Mouse (Mus musculus): ENCODE data around the gene Rab3ip. TPM values are rescaled to one million over a fixed set of nuclear protein-coding genes. Genes with fewer than 3 reads are reported as not detected.
A peak's percentile ranks its signal among the peaks of the same experiment; 100 is the strongest.

The Rab3ip gene
- polyA plus RNA-seq (2011; ENCODE audit: insufficient read depth, insufficient read length, low replicate concordance, missing spikeins): 8.9 and 10.7 TPM in 2 replicates

DNA sequence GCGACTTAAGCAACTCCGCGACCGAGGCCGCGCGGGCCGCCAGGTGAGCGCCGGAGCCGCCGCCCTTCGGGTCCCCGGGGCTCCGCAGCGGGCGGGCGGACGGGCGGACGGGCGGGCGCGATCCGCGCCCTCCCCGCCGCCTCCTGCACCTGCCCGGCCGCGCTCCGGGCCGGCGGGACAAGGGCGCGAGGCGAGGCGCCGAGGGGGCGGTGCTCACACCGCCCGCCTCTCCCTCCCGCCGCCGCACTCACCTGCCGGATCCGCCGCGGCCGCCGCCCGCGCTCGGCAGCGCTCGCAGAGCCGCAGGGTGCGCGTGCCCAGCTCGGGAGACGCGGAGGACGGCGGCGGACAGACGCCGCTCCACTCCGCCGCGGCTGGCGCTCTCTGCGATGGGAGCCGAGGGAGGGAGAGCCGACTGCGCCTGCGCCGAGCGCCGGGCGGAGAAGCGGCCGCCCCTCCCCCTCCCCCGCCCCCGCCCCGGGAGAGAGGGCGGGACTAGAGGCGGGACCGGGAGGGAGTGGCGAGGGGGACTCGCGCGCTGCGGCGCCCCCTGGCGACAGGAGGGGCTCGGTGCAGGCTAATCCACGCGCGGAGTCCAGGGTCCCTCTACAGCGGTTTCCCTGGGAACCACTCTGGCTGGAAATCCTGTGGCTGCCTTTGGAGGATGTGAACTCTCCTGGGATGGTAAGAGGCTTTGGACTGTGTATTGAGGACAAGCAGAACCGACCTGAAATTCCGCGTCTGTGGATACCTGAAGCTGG lies at the start of gene Rab3ip:
TSS of gene Rab3ip (minus strand) at position 761 of the 761 bp plus-strand sequence.
- TF ChIP-seq POLR2A (IDR thresholded peaks at IDR 0.05; ENCODE audit: borderline replicate concordance, control insufficient read depth, low read depth, low read length): peak; percentile 66; the same call in 1 of the 2 replicates
- peak; percentile 86 for TF ChIP-seq CTCF (IDR thresholded peaks at IDR 0.05; ENCODE audit: control insufficient read depth, insufficient read depth, low read length)
- Histone ChIP-seq H3K4me3 (replicated peaks; ENCODE audit: control insufficient read depth, low read depth, low read length) (peak within 1 kb of the TSS; percentile 92), H3K4me1 (ENCODE audit: control insufficient read depth, insufficient read depth, low read length) (no peaks in the 10 kb centered on the region; the same call in none of the 2 replicates), H3K27ac (ENCODE audit: control insufficient read depth, insufficient read depth, low read depth, low read length, poor library complexity) (peak within 1 kb of the TSS; percentile 98)
- WGBS: 1% methylated on average over 95 of the region's 103 CpGs

DNA sequence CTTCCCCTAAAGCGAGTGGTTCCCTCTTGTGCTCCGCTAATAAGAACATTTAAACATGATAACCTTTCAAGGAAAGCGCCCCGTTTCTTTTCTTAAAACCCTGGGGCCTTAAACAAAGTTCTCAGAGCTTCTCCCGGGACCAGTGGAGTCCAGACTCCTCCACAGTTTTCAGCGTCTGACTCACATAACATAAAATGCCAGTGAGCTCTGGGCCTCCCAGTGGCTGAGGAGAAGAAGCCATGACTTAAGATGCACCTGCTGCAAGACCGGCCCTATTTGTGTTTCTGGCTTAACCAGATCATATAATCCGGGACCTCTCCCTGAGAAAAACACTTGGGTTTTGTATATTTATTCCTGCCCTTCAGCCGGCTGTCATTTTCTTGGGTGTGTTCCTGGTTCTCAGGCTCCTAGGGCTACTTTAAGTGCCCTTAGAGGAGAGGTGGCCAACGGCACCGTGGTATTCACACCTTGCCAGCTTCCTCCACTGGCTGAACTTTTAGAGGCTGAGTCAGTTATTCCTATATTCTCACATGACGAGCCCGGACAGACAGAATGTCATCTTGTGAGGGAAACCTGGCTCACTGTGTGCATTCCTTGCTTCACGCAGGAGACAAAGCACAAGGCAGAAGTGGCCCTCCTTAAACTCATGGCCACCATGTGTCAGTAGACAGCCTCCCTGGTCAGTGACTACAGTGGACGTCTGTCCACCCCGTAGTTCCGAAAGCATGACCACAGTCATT lies 48.3 kb upstream of the Rab3ip start:
- H3K27ac ChIP-seq (ENCODE audit: control insufficient read depth, insufficient read depth, low read depth, low read length, poor library complexity): no peak overlapping the region
- WGBS: 87% methylated on average over 17 of the region's 17 CpGs
- no peak overlapping the region for H3K4me3 ChIP-seq (replicated peaks; ENCODE audit: control insufficient read depth, low read depth, low read length)
- no peaks in the 10 kb centered on the region for H3K4me1 ChIP-seq (ENCODE audit: control insufficient read depth, insufficient read depth, low read length)
- TF ChIP-seq POLR2A (IDR thresholded peaks at IDR 0.05; ENCODE audit: borderline replicate concordance, control insufficient read depth, low read depth, low read length) (no peak), CTCF (IDR thresholded peaks at IDR 0.05; ENCODE audit: control insufficient read depth, insufficient read depth, low read length) (no peak)

DNA sequence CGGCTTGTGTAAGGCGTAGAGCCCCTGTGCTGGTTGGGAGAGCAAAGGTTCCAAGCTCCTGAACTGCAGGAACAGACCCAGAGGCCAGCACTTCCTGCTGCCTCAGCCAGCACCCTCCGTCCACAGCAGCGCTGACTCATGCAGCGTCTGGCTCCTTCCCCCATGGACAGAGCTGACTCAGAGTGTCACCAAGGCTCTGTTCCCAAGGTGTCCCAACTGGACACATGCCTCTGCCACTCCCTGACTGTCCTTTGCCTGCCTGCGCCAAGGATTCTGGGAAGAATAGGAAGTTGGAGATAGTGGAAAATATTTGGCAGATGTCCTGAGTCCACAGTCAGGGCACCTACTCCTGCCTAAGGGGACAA lies 45.6 kb upstream of the Rab3ip start:
- 12% methylated on average over 6 of the region's 6 CpGs for WGBS
- Histone ChIP-seq H3K27ac (ENCODE audit: control insufficient read depth, insufficient read depth, low read depth, low read length, poor library complexity) (no peak overlapping the region), H3K4me3 (replicated peaks; ENCODE audit: control insufficient read depth, low read depth, low read length) (no peak overlapping the region), H3K4me1 (ENCODE audit: control insufficient read depth, insufficient read depth, low read length) (no peaks in the 10 kb centered on the region; the same call in 1 of the 2 replicates)
- no peak for TF ChIP-seq POLR2A (IDR thresholded peaks at IDR 0.05; ENCODE audit: borderline replicate concordance, control insufficient read depth, low read depth, low read length)
- no peak for TF ChIP-seq CTCF (IDR thresholded peaks at IDR 0.05; ENCODE audit: control insufficient read depth, insufficient read depth, low read length)

DNA sequence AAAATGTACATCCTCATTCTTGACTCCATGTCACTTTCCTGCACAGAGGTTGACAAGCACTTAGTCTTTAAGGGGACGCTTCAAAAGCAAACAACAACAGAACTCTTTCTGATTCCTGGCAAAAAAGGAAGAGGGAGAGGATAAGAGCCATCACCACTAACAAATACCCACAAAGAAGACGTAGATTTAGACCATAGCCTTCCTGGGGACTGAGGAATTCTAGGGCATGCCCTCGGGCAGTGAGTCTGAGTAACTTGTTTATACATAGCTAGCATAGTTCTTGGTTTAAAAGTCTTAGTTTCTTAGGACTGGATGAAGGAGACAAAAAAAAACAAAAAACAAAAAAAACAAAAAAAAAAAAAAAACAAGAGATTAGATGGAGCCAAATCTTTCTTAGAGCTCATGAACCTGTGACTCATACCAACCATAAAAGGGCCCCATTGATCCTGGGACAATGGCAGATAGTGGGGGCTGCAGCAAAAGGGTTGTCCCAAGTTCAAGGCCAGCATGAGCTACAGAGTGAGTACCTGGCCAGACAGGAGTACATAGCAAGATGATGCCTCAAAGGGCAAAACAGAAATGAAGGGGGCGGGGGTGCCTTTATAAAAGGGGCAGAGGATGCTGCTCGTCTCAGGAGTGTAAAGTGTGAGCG lies 45.1 kb upstream of the Rab3ip start:
- H3K4me3 ChIP-seq (replicated peaks; ENCODE audit: control insufficient read depth, low read depth, low read length): no peak overlapping the region
- H3K4me1 ChIP-seq (ENCODE audit: control insufficient read depth, insufficient read depth, low read length): no peaks in the 10 kb centered on the region; the same call in 1 of the 2 replicates
- WGBS: 44% methylated on average over 6 of the region's 6 CpGs
- H3K27ac ChIP-seq (ENCODE audit: control insufficient read depth, insufficient read depth, low read depth, low read length, poor library complexity): no peak overlapping the region
- TF ChIP-seq POLR2A (IDR thresholded peaks at IDR 0.05; ENCODE audit: borderline replicate concordance, control insufficient read depth, low read depth, low read length): no peak

DNA sequence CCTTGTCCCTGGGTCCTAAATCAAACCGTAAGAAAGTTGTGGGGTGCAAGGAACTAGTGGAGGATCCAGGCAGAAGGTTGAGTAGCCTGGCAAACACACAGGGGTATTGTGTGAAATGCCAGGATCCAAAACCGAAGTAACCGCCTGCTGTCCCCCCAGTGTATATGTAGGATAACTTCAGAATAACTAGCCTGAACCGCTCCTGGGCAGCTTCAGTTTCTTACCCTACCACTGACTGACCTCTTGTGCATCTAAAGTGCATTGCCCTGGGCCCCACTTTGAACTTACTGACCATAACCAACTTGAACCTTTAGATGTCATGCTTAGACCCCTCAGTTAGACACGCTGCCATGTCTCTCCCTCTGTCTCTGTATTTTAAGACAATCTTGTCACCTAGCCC lies 44.6 kb upstream of the Rab3ip start:
- TF ChIP-seq CTCF (IDR thresholded peaks at IDR 0.05; ENCODE audit: control insufficient read depth, insufficient read depth, low read length) (no peak), POLR2A (IDR thresholded peaks at IDR 0.05; ENCODE audit: borderline replicate concordance, control insufficient read depth, low read depth, low read length) (no peak)
- 82% methylated on average over 5 of the region's 5 CpGs for WGBS

DNA sequence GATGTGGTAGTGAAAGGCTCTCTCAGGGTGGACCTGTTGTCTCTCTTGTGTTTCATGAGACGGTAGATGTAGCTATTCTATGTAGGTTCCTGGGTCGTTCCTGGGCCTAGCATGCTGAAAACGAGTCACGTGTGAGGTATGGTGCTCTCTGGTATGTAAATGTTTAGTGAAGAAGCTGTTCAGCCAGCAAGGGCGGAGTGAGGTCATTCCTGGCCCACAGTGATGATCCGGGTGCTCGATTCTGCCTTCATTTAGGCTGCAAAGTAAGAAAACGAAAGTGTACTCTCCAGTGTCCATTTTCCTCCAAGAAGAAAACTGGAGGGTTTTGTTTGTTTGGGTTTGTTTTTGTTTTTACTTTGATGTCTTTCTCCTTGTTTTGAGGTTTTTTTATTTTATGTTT lies 43.4 kb upstream of the Rab3ip start:
- WGBS: 81% methylated on average over 8 of the region's 8 CpGs
- no peaks in the 10 kb centered on the region; the same call in 1 of the 2 replicates for H3K4me1 ChIP-seq (ENCODE audit: control insufficient read depth, insufficient read depth, low read length)
- no peak overlapping the region for H3K4me3 ChIP-seq (replicated peaks; ENCODE audit: control insufficient read depth, low read depth, low read length)
- H3K27ac ChIP-seq (ENCODE audit: control insufficient read depth, insufficient read depth, low read depth, low read length, poor library complexity): no peak overlapping the region
- TF ChIP-seq POLR2A (IDR thresholded peaks at IDR 0.05; ENCODE audit: borderline replicate concordance, control insufficient read depth, low read depth, low read length): no peak
- TF ChIP-seq CTCF (IDR thresholded peaks at IDR 0.05; ENCODE audit: control insufficient read depth, insufficient read depth, low read length): no peak

More for the DNA sequence above, 44.6 kb upstream of the Rab3ip start:
- Histone ChIP-seq H3K4me1 (ENCODE audit: control insufficient read depth, insufficient read depth, low read length) (no peaks in the 10 kb centered on the region; the same call in 1 of the 2 replicates), H3K4me3 (replicated peaks; ENCODE audit: control insufficient read depth, low read depth, low read length) (no peak overlapping the region), H3K27ac (ENCODE audit: control insufficient read depth, insufficient read depth, low read depth, low read length, poor library complexity) (no peak overlapping the region)

DNA sequence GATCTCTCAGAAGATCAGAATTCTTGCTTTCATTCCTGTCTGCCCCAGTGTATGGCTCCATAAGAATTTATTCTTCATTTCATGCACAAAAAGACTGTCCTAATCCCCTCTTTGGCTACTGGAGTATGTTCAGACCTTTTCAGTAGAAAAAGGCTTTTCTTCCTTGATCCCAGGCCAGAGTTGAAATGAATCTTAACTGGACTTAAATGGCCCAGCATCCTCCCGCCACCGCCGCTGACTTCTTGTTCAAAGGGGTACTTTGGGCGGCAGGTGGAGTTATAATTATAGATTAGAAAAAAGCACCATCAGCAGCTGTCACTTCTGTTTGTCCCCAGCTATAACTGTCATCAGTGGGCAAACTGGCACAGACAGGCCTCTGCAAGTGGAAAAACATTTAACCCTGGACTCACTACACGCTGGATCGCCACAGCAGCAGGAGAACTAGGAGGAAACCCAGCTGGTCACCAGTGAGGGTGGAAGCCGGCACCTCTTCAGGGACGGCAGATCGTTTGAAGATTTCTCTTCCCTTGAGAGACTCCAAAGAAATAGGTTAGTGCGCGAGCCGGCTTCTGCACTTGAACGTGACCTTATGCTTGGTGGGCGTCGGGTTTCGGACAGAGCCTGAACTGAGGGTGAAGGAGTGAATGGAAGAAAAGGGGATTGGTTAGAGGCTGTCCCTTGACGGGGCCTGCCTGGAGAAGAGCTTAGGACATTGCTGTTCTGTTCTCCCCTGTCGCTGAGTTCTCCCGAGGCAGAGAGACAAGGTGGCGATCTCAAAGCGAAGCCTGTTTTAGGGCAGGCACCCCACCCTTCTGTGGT lies 35.9 kb upstream of the Rab3ip start, which contains the start of gene Best3:
TSS of gene Best3 (plus strand) at position 51 of the 819 bp plus-strand sequence.
- no peaks in the 10 kb centered on the region for H3K4me1 ChIP-seq (ENCODE audit: control insufficient read depth, insufficient read depth, low read length)
- TF ChIP-seq POLR2A (IDR thresholded peaks at IDR 0.05; ENCODE audit: borderline replicate concordance, control insufficient read depth, low read depth, low read length) (no peak), CTCF (IDR thresholded peaks at IDR 0.05; ENCODE audit: control insufficient read depth, insufficient read depth, low read length) (no peak)
- 85% methylated on average over 21 of the region's 21 CpGs for WGBS
- H3K27ac ChIP-seq (ENCODE audit: control insufficient read depth, insufficient read depth, low read depth, low read length, poor library complexity): no peak within 1 kb of the TSS
- no peak within 1 kb of the TSS for H3K4me3 ChIP-seq (replicated peaks; ENCODE audit: control insufficient read depth, low read depth, low read length)
